Mouse (Mus musculus) MEL (cell line): ENCODE data around the gene Chrm4.

Experiments
- CHD1 ChIP-seq: IDR thresholded peaks from 2 replicates; pipeline ENCODE4 v1.6.1; 2012; ENCODE audit warnings: low read depth, mild to moderate bottlenecking, inconsistent platforms, low read length, improper control_type of control experiment
- CTCF ChIP-seq, 3 experiments: IDR thresholded peaks in 2 of 3; conservative IDR thresholded peaks in 1 of 3; 2 replicates each; pipeline ENCODE4 v1.5.1; 2011 to 2012; ENCODE audit warnings: low read length in 3 of 3, low read depth in 2 of 3, mild to moderate bottlenecking in 2 of 3, improper control_type of control experiment in 1 of 3, inconsistent platforms in 1 of 3, mixed read lengths in 1 of 3, moderate library complexity in 1 of 3; ENCODE audit not compliant: control insufficient read depth in 1 of 3, insufficient read depth in 1 of 3, poor library complexity in 1 of 3, severe bottlenecking in 1 of 3
- EP300 ChIP-seq, 2 experiments: IDR thresholded peaks; 2 replicates each; pipeline ENCODE4 v1.6.1; 2011; ENCODE audit warnings: improper control_type of control experiment in 2 of 2, low read length in 2 of 2, low read depth in 1 of 2, mild to moderate bottlenecking in 1 of 2
- POLR2A ChIP-seq, 2 experiments: IDR thresholded peaks; 2 replicates each; pipeline ENCODE4 v1.6.1; 2011 to 2012; ENCODE audit warnings: low read length in 2 of 2, mild to moderate bottlenecking in 2 of 2, control low read depth in 1 of 2, improper control_type of control experiment in 1 of 2, low read depth in 1 of 2, moderate library complexity in 1 of 2; ENCODE audit not compliant: control insufficient read depth in 1 of 2, insufficient read depth in 1 of 2, poor library complexity in 1 of 2
- POLR2AphosphoS2 ChIP-seq: IDR thresholded peaks from 2 replicates; pipeline ENCODE4 v1.6.1; 2011; ENCODE audit warnings: low read length, improper control_type of control experiment
- TBP ChIP-seq: IDR thresholded peaks from 2 replicates; pipeline ENCODE4 v1.8.0; 2011; ENCODE audit warnings: low read depth, low read length, improper control_type of control experiment

DNA sequence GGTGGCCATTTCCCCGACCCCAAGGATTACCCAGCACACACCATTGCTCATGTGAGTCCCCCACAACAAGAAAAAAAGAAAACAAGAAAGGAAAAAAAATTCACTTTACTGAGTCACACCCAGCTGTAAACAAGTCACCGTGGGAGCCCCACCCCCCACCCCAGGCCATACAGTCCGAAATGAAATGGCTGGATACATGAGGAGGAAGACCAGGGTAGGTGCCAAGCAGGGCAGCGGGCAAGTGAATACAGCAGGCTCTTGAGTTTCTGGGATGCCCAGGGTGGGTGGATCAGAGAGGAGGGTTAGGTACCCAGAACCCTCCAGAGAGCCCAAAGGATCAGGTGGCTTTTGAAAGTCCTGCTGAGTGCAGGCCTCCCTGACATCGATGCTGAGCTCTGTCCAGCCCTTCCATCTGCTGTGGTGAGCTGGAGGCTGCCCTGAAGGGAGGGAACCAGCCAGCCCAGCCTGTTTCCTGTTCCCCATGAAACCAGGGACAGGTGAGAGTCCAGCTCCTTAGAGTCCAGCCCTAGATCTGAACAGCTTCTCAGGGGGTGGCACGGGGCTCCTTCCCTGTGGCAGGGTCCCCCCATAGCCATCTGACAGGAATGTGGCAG is 5.8 kb downstream of the Chrm4 start:
- TF ChIP-seq CTCF (IDR thresholded peaks at IDR 0.05 in 2 of 3, conservative IDR thresholded peaks at IDR 0.05 in 1 of 3; ENCODE audit: control insufficient read depth in 1 of 3, insufficient read depth in 1 of 3, low read depth in 2 of 3, low read length in 3 of 3, poor library complexity in 1 of 3, severe bottlenecking in 1 of 3) (no peak), POLR2AphosphoS2 (peak; percentile 40; the same call in 1 of the 2 replicates), TBP (no peak), CHD1 (no peak), EP300 (IDR thresholded peaks at IDR 0.05; ENCODE audit: low read depth in 1 of 2, low read length in 2 of 2) (no peak), POLR2A (IDR thresholded peaks at IDR 0.05; ENCODE audit: control insufficient read depth in 1 of 2, insufficient read depth in 1 of 2, low read depth in 1 of 2, low read length in 2 of 2, poor library complexity in 1 of 2) (no peak; a peak in 1 of 4 replicates)
